Mouse (Mus musculus) olfactory bulb, adult 2 months (tissue): ENCODE data around the gene Nsun2. TPM values are rescaled to one million over a fixed set of nuclear protein-coding genes. Genes with fewer than 3 reads are reported as not detected.
"Not testable (repeated sequence)": the region's sequence is repeated elsewhere in the genome, so short reads cannot be mapped to it uniquely, and the experiment has no call there.

Source experiments
- H3K27ac ChIP-seq: fragments of 200-500 bp; 2 replicates; pipeline ENCODE4 v1.5.1; 2012; ENCODE audit warnings: low read depth, low read length; ENCODE audit not compliant: insufficient read depth
- H3K4me1 ChIP-seq: fragments of 200-500 bp; 2 replicates; pipeline ENCODE4 v1.6.1; 2012; ENCODE audit warnings: low read length; ENCODE audit not compliant: control insufficient read depth, insufficient read depth
- H3K4me3 ChIP-seq: fragments of 200-500 bp; 2 replicates; pipeline ENCODE4 v1.5.1; 2012; ENCODE audit warnings: mild to moderate bottlenecking, low read depth, low read length, moderate library complexity; ENCODE audit not compliant: insufficient read depth
- CTCF ChIP-seq: fragments of 200-500 bp; IDR thresholded peaks from 2 replicates; pipeline ENCODE4 v1.5.1; 2012; ENCODE audit warnings: low read depth, mild to moderate bottlenecking, low read length, moderate library complexity; ENCODE audit not compliant: insufficient read depth
- POLR2A ChIP-seq: fragments of 200-500 bp; IDR thresholded peaks from 2 replicates; pipeline ENCODE4 v1.6.1; 2012; ENCODE audit warnings: mild to moderate bottlenecking, low read depth, low read length, moderate library complexity; ENCODE audit not compliant: insufficient read depth
- WGBS: fragments of 180-500 bp; shearing (Covaris S2); methylation state at CpG from one replicate; pipeline ENCODE4 v1.1.7; 2018; 5-methylcytosine and 5-hydroxymethylcytosine counted together
- polyA plus RNA-seq: library from polyadenylated mRNA; stranded (reverse); fragments of >200 nt; gene quantifications from 2 replicates; pipeline ENCODE4 v1.2.4, GENCODE M21; 2012; ENCODE audit warnings: low replicate concordance; ENCODE audit not compliant: missing spikeins, insufficient read depth, insufficient read length

Gene Nsun2
- polyA plus RNA-seq, 1 experiment: not detected

DNA sequence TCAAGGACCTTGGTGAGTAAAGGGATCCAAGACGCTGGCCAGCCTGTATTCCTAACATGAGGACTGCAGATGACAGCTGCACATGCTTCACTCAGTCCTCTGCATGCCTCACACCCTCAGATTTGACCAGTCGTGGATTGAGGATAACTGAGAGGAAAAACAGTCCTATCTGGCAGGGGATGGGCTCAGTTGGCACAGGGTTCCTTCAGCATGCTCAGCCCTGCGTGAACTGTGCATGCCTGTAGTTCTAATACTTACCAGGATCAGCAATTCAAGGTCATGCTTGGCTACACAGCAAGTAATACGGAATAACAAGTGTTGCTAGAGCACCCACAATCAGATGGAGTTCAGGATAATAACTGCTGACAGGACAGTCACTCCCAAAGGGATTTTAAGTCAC, 98.1 kb downstream of the Nsun2 start:
- H3K27ac ChIP-seq: no peak overlapping the region
- H3K4me3 ChIP-seq: no peak overlapping the region
- 88% methylated on average over 4 of the region's 4 CpGs for WGBS
- H3K4me1 ChIP-seq: no peaks in the 10 kb centered on the region
- TF ChIP-seq CTCF: no peak
- no peak for TF ChIP-seq POLR2A

DNA sequence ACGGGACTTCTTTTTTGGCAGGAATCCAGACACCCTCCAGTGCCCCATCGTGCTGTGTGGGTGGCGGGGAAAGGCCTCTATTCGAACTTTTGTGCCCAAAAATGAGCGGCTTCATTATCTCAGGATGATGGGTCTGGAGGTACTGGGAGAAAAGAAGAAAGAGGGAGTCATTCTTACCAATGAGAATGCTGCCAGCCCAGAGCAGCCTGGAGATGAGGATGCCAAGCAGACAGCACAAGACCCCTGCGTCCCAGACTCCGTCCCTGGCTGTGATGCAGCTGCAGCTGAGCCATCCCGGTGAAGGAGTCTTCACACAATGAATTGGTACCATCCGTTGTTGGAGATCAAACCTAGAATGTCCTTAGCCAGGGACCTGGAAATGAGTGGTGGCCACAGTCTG, 100.0 kb downstream of the Nsun2 start:
- 48% methylated on average over 9 of the region's 9 CpGs for WGBS
- H3K4me1 ChIP-seq: no peaks in the 10 kb centered on the region
- no peak overlapping the region for H3K4me3 ChIP-seq
- no peak for TF ChIP-seq CTCF
- no peak overlapping the region for H3K27ac ChIP-seq

GRCm38 (mm10) chr13:69633988-69634387, 100.4 kb downstream of the Nsun2 start:
- no peak for TF ChIP-seq POLR2A
- no peak for TF ChIP-seq CTCF
- H3K4me3 ChIP-seq: no peak overlapping the region
- H3K4me1 ChIP-seq: no peaks in the 10 kb centered on the region
- H3K27ac ChIP-seq: no peak overlapping the region
- WGBS: 84% methylated on average over 2 of the region's 2 CpGs

DNA sequence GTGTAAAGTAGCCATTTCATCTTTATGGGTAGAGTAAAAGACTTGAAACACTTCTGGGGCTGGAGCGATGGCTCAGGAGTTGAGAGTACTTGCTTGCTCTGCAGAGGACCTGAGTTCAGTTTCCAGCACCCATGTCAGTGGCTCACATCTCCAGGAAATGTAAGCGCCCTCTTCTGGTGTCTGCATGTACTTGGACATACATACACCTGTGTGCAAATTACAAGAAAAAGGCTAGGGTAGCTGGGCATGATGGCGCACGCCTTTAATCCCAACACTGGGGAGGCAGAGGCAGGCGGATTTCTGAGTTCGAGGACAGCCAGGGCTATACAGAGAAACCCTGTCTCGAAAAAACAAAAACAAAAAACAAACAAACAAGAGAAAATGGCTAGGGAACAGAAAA, 102.3 kb downstream of the Nsun2 start:
- H3K27ac ChIP-seq, H3K4me1 ChIP-seq, H3K4me3 ChIP-seq: not testable (repeated sequence)
- WGBS: 93% methylated on average over 7 of the region's 7 CpGs

DNA sequence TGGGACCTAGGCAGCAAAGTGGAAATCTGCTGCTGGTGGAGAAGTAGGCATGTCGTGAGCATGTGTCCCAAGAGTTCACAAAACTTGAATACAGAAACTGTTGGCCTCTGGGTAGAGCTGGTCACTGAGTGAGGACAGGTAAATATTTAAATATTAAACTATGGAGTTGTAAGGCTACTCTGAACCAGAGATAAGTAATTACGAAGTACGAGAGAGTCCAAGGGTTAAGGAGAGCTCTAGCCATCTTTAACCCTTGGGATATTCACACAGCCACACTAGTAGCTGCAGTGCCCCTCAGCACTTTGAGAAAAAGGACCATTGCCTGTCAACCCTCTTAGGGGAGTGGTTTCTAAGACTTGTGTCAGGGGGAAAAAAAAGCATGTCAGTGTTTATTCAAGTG, 102.8 kb downstream of the Nsun2 start:
- no peak overlapping the region for H3K27ac ChIP-seq
- WGBS: 95% methylated on average over 3 of the region's 3 CpGs
- no peaks in the 10 kb centered on the region for H3K4me1 ChIP-seq
- H3K4me3 ChIP-seq: no peak overlapping the region
- TF ChIP-seq CTCF: no peak
- no peak for TF ChIP-seq POLR2A

GRCm38 (mm10) chr13:69636816-69637215, 103.3 kb downstream of the Nsun2 start:
- H3K4me1 ChIP-seq: no peaks in the 10 kb centered on the region
- 84% methylated on average over 6 of the region's 6 CpGs for WGBS
- H3K27ac ChIP-seq: no peak overlapping the region
- H3K4me3 ChIP-seq: no peak overlapping the region
- TF ChIP-seq CTCF: no peak
- TF ChIP-seq POLR2A: no peak

DNA sequence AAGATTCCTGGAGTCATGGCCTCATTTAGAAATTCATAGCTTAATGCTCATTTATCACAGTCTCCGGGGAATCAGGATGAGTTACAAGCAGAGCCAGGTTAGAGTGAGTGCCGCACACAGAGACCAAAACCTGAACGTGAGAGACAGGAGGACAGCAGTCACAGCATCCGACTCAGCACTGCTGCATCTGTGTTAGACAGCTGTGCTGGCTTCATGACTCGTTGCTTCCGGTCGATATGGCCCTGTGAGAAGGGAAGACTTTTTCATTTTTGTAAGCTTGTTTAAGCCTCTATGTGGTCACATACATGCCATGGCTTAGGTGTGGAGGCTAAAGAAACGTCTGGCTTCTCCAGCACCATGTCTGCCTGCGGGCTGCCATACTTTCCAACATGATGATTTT, 104.1 kb downstream of the Nsun2 start:
- WGBS: 92% methylated on average over 9 of the region's 9 CpGs
- TF ChIP-seq CTCF (no peak), POLR2A (no peak)
- no peak overlapping the region for H3K27ac ChIP-seq
- no peaks in the 10 kb centered on the region for H3K4me1 ChIP-seq
- no peak overlapping the region for H3K4me3 ChIP-seq

GRCm38 (mm10) chr13:69638108-69638626, 104.6 kb downstream of the Nsun2 start:
- 83% methylated on average over 6 of the region's 6 CpGs for WGBS
- Histone ChIP-seq H3K4me1 (no peaks in the 10 kb centered on the region), H3K27ac (no peak overlapping the region), H3K4me3 (no peak overlapping the region)
- TF ChIP-seq CTCF (no peak), POLR2A (no peak)

- TF ChIP-seq CTCF: no peak
- no peak for TF ChIP-seq POLR2A
- H3K4me1 ChIP-seq: no peaks in the 10 kb centered on the region
- no peak overlapping the region for H3K4me3 ChIP-seq
- 90% methylated on average over 5 of the region's 5 CpGs for WGBS
- no peak overlapping the region for H3K27ac ChIP-seq
Measured at GRCm38 (mm10) chr13:69639251-69639650, 105.7 kb downstream of the Nsun2 start.

DNA sequence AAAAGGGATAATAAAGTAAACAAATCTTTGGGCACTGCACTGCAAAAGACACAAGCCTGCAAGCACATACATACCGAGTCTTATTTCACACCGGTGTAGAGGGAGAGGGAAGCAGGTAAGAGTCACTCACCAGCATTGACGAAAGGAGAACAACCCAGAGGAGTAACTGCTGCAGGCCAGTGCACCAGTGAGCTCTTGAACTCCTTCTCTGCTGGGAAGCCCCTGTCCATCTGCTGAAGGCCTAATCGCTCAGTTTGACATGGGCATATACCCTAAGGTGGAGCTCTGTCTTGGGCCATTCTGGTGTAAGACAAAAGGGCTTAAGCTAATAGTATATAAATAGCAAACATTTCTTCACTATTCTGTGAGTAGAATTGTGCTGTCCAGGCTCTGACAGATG, 106.6 kb downstream of the Nsun2 start:
- H3K27ac ChIP-seq: no peak overlapping the region
- H3K4me3 ChIP-seq: no peak overlapping the region
- TF ChIP-seq POLR2A: no peak
- no peak for TF ChIP-seq CTCF
- H3K4me1 ChIP-seq: no peaks in the 10 kb centered on the region
- WGBS: 97% methylated on average over 4 of the region's 4 CpGs
